Mouse (Mus musculus) embryonic fibroblast, embryonic 13.5 days (primary cell): ENCODE measurements around the gene Mast2.

Experiments
- CTCF ChIP-seq: IDR thresholded peaks from 2 replicates; pipeline ENCODE4 v1.5.1; 2011; ENCODE audit warnings: mild to moderate bottlenecking, control low read depth, low read length, moderate library complexity, borderline replicate concordance; ENCODE audit not compliant: insufficient read depth
- POLR2A ChIP-seq: IDR thresholded peaks from 2 replicates; pipeline ENCODE4 v1.6.1; 2011; ENCODE audit warnings: low read depth, mild to moderate bottlenecking, control low read depth, low read length, moderate library complexity

DNA sequence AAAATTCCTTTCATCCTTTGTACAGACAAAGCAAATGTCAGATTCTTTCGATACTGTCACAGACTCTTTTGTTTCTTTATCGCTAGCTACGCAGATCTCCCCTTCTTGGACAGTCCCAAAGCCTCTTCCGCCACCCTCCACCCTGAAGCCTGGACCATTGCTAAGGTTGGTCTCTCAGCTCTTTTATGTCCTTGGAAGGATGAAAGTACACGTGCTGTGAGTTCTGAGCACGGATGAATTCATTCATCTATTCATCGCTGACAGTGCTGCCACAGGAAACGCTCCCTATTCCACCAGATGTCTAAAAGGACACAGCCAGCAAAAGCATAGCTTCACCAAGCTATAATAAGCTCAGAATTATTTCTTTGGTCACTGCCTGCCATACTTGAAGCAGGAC is 58.0 kb downstream of the Mast2 start:
- TF ChIP-seq POLR2A (no peak), CTCF (no peak)
